Mouse (Mus musculus): ENCODE results near the gene Btbd10.

Btbd10 gene

DNA sequence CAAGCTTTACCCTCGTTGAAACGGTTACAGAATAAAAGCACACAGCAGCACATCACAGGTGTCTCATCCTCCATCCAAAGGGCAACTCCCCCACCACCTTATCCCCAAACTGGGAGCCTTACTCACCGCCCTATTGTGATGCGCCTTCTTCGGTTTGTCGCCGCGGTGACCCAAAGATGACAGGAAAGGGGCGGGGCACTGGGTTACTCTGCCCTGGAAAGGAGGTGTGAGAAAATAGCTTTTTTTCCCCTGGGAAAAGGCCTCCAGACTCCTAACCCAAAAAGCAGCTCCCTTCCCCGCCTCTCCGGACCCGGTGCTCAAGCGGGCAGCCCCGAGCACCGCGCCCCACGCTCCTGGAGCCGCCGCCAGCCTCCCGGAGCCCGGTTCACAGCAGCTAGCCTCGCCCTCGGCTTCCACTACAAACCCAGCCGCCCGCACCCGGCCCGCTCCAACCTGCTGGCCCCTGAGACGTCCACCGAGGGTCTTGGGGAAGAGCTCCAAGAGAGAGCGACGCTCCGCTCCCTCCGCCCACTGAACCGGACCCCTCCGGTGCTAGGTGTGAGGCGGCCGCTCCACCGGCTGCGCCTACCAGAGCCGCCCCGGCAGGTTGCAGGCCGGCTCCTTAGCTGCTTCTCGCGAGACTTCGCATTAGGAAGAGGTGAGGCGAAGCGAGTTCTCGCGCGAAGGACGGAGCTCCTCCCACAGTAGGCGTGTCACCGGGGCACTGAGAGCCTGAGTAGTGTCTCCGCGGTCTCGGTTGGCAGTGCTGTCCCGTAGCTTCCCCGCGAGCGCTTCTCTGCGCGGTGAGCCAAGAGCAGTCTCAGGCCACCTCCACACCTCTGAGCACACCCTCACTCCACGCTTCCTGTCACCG lies at the start of gene Btbd10:
Btbd10 (minus strand) TSS at position 647 of the 874 bp plus-strand sequence.
- DNase-seq (ENCODE audit: low spot score in 2 of 2), result peak; percentile 93 to 96

DNA sequence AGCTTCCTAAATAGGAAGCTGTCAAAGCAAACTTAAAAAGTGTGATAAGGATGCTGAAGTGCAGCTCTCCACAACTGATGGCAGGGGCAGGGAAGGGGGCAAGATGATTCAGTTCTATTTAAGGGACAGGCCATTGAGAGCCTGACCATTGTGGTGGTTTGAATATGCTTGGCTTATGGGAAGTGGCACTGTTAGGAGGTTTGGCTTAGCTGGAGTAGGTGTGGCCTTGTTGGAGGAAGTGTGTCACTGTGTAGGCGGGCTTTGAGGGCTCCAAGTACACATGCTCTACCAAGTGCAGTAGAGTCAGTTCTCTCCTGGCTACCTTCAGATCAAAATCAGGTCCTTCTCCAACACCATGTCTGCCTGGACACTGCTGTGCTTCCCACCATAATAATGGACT lies 47.3 kb upstream of the Btbd10 start:
- no peak for DNase-seq (ENCODE audit: low spot score in 2 of 2)

DNA sequence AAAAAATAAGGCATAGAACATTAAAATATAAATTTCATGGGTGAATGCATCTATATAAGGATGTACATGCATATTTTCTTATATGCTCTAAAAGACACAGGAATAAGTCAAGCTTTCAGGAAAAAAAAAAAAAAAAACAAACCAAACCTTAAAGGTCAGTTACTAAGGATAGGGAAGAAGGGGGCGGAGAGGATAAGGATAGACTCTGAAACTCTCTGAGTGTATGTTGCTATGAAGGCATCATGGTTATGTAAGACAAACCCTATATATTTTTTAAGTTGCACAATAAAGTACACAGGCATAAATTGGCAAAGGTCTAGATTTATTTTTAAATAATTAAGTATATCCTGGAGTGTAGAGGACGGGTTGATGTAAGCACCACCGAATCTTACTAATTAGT lies 46.1 kb upstream of the Btbd10 start:
- no peak for DNase-seq (ENCODE audit: low spot score in 2 of 2)

DNA sequence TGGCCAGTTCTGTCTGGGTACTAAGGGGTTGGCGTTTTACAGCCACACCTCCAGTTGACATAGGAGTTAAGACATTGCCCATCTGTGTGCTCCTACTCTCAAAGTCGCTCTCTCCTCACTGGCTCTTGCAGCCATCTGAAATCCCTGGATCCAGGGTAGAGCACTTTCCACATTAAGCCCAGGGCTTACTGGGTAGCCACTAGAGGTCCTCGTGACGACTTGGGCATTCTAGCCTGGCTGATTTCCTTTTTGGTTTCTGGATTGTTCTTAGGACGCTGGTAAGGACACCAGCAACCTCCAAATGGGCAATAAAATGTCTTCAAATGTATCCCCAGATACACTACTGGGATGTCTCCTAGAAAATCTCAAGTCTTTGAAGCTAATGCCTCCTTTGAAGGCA lies 39.5 kb upstream of the Btbd10 start:
- DNase-seq (ENCODE audit: low spot score in 2 of 2), result no peak

DNA sequence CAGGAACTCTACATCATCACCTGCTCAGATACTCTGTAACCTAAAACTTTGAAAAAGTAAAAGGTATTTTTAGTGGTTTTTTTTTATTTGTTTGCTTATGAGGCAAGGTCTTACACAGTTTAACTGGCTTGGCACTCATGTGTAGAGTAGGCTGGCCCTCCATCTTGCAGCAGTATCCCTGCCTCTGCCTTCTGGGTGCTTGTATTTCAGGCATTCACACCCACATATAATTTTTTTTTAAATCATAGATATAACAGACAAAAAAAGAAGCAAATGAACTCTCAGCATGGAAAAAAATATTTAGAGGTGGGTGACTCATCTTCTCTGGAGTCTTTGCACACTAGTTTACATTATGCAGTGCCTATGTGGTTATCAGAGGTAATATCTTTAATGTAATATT lies 28.9 kb upstream of the Btbd10 start:
- no peak for DNase-seq (ENCODE audit: low spot score in 2 of 2)

DNA sequence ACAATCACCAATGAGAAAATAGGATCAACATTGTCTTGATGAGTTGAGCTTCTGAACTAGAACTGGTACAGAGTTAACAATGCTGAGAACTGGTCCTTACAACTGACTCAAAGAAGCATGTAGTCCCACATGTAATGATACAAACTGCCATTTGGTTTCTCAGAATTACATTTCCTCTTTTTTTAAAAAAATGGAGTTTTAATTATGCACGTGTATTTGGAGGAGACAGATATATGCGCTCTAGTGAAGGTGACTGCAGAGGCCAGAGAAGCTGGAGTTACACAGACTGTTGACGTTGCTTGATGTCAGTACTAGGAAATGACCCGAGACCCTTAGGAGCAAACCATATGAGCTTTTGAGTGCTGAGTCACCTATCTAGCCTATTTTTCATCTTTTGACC lies 27.5 kb upstream of the Btbd10 start:
- DNase-seq (ENCODE audit: low spot score in 2 of 2), result no peak

DNA sequence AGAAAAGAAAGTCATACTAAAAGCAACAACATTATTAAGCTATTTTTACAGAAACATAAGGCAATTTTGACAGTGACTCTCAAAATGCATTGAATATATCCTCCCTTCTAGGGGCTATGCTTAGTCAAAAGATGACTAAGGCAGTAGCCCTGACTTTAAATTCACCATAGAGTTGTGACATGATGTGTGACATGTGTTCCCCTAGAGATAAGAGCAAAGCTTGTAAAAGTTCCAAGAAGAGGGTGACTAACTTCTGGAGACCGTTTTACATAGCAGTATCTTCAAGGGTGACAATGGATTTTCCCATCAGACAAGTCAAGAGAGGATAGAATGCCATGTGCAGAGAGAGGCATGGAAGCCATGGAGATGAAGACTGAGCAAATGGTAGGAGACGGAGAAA lies 22.4 kb upstream of the Btbd10 start:
- no peak for DNase-seq (ENCODE audit: low spot score in 2 of 2)

DNA sequence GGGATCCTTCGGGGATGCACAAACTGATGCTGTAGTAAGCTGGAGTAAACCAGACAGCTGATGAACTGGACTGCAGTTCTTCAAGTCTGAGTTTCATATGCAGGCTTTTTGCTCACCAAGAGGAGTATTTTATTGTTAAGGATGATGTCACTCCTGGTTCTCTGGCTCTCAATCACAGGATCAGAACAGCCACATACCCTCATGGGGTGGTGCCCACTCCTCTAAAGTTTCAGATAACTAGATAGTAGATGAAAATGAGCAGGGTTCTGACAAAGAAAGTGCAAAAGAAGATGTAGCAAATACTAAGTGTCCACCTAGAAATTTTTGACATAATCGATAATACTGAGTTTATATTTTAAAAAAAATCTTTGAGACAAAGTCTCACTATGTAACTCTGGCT lies 19.3 kb upstream of the Btbd10 start, which contains the start of gene Pth:
Pth (minus strand) TSS at position 101 of the 400 bp plus-strand sequence.
- DNase-seq (ENCODE audit: low spot score in 2 of 2), result no peak

DNA sequence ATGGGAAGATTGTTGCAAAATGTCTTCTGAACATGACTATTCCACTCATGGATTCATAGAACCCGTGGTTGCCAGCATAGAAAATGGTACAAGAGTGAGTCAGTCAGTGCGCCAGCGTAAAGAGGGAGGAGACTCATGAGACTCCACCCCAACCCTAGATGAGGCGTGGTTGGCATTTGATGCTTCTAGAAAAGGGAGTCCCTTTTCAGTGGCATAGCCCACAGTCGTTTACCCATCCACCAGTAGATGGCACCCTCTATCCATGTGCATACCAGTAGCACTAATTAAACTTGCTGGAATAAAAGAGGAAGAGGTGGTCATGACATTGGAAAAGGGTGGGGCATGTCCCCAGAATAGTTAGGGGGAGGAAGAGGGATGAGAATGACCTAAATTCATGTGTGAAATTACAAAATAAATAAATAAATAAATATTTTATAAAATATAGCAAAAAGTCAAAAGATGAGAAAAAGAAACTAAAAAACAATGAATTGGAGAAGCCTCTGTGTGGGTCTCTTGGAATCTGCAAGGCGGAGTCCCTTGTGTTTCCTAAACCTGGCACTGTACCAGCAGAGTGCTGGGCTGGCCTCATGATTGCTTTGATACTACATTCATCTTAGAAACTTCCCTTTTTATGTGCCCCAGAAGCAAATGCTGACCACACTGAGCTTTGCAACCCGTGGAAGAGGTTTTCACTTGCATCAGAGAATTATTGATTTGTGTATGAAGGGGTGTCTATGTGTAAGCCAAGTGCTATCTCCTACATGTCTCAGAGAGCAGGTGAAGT lies 8.9 kb upstream of the Btbd10 start:
- DNase-seq (ENCODE audit: low spot score in 2 of 2), result peak in 1 of 2 experiments; percentile 47

DNA sequence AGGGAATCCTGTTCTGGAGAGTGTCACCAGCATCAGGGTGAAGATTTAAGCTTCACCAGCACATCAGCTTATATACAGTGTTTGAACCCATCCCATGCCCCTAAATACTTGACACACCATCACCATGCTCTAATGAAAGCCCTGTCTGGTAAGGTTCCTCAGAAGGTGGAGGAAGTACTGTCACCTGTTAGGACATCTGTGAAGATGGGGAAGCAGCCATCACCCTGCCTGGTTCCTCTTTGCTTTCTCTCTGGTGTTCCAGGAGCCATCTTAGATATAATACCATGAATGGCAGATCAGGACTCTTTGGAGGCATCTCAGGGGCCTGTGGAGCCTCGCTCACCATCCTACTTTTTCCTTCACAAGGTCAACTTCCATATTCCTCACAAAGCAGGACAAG lies 3.5 kb upstream of the Btbd10 start:
- no peak for DNase-seq (ENCODE audit: low spot score in 2 of 2)

DNA sequence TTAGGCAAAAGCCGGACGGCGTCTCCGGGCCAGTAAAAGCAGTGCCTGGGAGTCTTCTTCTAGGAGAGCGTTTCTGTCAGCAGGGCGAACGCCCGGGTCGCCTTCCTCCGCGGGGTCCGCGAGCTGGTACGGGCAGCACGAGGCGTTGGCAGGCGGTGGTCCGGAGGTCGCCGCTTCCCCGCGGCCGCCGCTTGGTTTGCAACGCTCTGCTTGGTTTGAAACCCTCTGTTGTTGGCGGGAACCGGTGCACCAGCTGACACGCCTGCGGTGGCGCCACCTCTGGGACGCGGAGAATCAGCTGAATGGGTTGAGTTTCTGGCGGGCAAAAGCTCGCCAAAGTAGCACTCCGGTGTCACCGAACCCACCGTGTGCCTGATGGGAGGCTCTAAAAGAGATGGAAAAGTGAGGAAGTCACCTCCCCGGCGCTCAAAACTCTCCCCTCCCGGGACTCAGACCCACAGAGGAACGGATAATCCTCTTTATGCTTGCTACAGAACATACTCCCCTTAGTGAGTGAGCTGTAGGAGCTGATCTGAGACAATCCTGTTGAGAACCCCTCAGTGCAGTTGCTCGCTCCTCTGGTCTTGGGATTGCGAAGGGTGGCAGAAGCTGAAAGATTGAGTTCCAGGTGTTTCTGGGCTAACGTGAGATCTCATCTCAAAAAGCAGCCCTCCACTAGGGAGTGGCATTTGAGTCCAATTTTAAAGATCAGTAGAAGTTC lies 588 bp upstream of the Btbd10 start:
- DNase-seq (ENCODE audit: low spot score in 2 of 2), result peak; percentile 62 to 67

DNA sequence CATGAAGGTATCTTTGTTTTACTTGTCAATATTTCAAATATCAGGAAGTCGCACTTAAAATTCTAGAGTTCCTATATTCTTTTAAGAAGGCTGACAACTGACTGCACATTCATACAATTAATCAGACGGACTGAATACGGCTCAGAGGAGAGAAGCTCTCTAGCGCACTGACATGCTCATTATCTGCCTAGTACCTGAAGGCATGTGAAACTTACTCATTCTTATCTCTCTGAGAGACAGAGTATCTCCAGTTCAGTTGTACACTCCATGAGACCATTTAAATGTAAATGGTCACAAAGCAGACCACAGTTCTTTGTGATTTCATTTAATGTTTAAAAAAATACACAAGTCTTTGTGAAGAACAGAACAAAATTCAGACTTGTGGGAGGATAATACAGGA lies 1.8 kb downstream of the Btbd10 start:
- no peak for DNase-seq (ENCODE audit: low spot score in 2 of 2)

DNA sequence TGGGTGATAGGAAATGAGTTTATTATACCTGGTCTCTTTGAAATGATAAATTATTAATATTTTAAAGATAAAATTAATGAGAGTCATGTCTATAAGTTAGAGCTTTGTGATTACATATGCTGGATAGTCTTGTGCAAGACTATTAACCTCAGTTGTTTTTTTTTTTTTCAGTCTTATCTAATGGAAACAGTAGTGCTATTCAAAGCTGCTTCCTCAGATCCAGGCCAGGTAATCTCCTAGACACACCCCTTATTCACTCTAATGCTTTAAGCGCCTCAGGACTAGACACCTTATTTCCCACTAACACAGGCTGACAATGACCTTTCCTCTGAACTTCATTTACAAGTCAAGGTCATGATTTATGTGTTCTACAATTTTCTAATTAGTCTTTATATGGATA lies 20.1 kb downstream of the Btbd10 start:
- DNase-seq (ENCODE audit: low spot score in 2 of 2), result no peak

DNA sequence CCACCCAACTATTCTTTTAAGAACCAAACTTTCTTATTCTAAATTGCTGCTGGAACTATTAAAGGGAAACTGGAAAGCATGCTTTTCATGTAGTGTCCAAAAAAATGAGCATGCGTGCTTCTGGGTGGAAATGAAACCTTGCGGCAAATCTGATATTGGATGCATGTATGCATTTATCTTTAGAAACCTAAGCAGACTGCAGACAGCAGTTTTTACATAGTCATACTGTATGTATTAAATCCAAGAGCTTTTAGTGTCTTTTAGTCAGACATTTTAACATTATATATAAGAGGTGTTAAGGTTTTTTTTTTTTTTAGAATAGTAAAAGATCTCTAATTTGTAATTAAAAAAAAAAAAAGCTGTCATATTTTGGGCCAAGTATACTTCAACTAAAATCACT lies 21.5 kb downstream of the Btbd10 start:
- no peak for DNase-seq (ENCODE audit: low spot score in 2 of 2)

DNA sequence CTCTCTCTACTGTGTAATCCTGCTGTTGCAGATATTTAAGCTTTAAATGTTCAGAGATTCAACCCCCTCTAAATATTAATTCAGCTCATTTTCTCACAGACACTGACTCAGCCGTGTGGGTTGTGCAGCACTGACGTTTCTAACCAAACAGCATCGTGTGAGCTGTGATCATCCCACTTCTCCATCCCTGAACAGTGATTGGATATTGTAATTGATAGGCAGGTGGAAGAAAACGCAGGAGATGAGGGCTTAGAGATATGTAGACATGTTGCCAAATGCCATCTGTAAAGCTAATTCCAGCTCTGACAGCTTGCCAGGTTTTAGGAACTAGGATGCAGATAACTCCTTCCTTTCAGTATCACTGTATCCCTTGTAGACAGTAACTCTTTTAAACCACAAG lies 21.9 kb downstream of the Btbd10 start:
- peak in 1 of 2 experiments; percentile 50 for DNase-seq (ENCODE audit: low spot score in 2 of 2)

DNA sequence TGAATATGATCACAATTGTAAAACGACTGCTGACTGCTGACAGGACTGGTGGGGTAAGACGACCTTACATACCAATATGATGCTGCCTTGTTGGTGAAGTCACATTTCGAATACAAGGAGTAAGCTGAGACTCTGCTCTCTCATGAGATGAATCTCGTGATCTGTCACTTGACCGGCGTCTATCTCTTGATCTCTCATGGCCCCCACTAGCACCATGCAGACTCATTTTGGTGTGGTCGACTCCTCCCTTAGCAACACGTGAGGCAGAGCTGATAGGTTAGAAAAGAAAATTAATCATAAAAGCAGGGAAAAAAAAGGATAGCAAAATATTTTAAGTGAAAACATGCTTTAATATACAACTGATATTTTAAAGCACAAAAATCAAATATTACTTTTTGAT lies 33.9 kb downstream of the Btbd10 start:
- no peak for DNase-seq (ENCODE audit: low spot score in 2 of 2)

DNA sequence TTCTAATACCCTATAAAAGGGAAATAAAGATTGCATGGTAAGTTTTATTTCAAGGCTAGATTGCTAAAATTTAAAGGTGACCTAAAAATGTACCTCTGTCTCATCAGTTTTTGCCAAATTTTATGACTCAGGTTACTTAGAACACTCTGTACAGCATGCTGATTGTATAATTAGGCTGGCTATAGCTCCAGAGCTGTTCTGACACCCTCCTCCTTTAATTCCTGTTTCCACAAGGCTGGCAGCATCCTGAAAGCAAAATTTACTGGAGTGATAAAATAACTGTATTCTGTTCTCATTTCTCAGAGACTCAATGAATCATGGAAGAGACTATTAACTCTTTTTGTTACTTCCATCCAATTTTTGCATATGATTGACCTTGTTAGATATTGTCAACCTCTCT lies 35.2 kb downstream of the Btbd10 start:
- no peak for DNase-seq (ENCODE audit: low spot score in 2 of 2)

DNA sequence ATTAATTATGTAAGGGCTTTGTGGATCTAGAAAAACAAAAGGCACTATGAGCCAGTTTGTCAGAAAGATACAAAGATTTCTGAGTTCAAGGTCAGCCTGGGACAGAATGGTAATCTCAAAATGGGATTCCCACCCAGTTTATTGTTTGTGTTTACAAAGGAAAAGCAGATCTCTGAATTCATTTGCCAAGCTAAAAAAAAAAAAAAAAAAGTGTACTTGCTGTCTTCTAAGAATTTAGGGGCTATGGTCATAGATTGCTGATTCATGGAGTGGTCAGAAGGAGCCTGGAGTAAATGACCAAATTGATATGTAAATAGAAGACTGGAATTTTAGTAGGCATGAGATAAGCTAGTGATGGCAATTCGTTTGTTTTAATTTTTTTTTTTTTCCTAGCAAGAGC lies 49.1 kb downstream of the Btbd10 start:
- DNase-seq (ENCODE audit: low spot score in 2 of 2), result no peak

DNA sequence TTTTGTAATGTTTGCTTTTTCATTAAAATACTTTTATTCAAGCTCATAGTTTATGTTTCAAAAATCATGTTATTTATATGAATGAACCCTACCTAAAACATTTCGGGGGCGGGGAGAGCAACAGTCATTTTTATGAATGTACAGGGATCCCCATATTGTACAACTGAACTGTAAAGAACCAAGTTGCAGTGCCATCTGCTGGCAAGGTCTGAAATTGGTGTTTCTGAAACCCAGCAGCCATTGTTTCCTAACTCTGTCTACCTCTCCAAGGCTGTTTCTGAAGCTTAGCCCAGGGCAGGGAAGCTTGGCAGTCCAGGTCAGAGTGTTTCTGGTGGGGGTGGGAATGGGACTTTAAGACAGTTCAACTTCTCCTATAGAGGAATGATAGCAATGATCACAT lies 57.4 kb downstream of the Btbd10 start:
- peak; percentile 42 to 62 for DNase-seq (ENCODE audit: low spot score in 2 of 2)

DNA sequence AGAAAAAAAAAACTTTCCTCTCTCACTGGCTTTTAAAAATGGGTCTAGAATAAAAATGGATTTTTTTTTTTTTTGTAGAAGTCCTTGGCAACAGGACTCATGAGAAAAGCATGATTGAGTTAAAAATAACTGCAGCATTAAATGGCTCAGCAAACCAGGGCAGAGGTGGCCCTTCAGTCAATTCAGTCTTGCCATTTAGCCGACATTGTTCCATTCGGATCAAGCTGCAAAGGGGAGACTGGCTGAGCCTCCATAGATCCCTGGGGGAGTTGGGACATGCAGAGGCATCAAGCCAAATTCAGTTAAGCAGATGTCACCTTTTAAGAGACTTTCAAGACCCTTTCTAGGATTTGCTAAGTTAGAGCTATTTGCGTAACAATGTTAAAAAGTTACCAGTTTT lies 59.1 kb downstream of the Btbd10 start:
- DNase-seq (ENCODE audit: low spot score in 2 of 2), result no peak

DNA sequence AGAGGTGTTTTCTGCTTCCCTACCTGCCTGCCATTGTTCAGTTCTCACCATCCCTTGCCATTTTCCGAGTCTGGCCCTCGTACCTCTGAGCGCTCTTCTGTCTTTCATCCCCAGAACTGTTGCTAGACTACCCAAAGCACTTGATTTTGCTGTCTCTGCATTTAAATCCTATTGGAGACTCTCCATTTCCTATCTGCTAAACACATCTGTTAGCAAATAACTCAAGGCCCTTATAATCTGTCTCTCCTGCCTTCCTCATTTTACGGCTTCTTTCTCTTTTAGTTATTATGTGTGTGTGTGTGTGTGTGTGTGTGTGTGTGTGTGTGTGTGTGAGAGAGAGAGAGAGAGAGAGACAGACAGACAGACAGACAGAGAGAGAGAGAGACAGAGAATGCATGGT lies 71.4 kb downstream of the Btbd10 start:
- DNase-seq (ENCODE audit: low spot score in 2 of 2), result no peak
